Mouse (Mus musculus): ENCODE measurements around the gene Cntnap5c.

DNA sequence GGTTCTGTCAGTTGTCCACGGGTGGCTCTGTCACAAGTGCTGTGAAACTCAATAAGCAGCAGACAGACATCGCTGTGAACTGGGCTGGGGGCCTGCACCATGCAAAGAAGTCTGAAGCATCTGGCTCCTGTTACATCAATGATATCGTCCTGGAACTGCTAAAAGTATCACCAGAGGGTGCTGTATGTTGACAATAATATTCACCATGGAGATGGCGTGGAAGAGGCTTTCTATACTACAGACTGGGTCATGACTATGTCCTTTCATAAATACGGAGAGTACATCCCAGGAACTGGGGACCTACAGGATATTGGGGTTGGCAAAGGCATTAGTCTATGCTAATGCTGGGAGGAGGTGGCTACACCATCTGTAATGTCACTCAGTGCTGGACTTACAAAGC, 27.3 kb upstream of the Cntnap5c start, which contains the start of gene Gm21834:
- no peak for TF ChIP-seq GATA1 (IDR thresholded peaks at IDR 0.05; ENCODE audit: low read length)
- no peak for TF ChIP-seq TAL1 (IDR thresholded peaks at IDR 0.05; ENCODE audit: low read length)

Measured in erythroblast, embryonic 14.5 days (primary cell).